Mouse (Mus musculus): ENCODE results near the gene Lrrc56. TPM values are rescaled to one million over a fixed set of nuclear protein-coding genes. Genes with fewer than 3 reads are reported as not detected.
A peak's percentile ranks its signal among the peaks of the same experiment; 100 is the strongest.

The Lrrc56 gene
- polyA plus RNA-seq, 1 experiment = 22.6 TPM

DNA sequence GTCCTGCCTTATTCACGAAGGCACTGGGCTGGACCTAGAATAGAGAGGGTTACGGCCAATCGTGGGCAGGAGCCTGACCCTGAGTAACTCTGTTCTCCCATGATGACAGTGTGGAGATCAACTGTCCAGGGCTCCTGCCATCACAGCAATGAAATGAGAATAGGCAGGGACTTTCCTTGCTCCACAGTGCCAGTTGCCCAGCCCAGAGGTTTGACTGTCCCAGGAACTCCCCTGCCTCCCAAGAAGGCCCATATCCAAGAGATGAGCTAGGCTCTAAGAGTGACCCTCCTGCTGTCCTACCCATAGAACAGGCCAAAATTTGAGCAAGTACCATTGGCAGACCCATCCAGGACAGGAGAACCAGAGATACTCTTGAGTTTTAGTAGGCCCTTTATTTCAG lies 5.2 kb upstream of the Lrrc56 start:
- Histone ChIP-seq H3K9me3 (ENCODE audit: control insufficient read depth, low read length) (no peaks in the 10 kb centered on the region), H3K36me3 (ENCODE audit: control insufficient read depth) (peaks cover 54% of the 10 kb centered on the region), H3K4me3 (replicated peaks) (no peak overlapping the region), H3K27me3 (ENCODE audit: control insufficient read depth) (no peaks in the 10 kb centered on the region), H3K4me1 (ENCODE audit: control insufficient read depth) (peaks cover 47% of the 10 kb centered on the region)
- TF ChIP-seq GATA1 (IDR thresholded peaks at IDR 0.05; ENCODE audit: low read length) (no peak), TAL1 (IDR thresholded peaks at IDR 0.05; ENCODE audit: low read length) (no peak)

DNA sequence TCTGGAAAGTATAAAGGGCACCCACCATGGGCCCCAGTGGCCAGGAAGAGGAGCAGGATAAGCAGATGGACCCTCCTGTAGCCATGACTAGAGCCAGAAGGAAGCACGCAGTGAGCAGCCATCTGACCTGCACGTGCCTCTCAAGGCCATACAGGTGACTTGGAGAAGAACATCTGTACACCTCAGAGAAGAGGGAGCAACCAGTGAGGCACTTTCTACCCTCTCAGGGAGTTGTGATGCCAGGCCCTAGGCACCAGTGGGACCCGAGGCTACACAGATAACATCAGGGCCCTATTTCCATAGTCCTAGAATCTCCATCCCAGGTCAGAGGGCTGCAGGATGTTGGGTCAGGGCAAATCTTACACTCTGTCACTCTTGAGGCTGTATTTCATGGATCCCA lies 3.7 kb upstream of the Lrrc56 start:
- no peak overlapping the region for H3K4me3 ChIP-seq (replicated peaks)
- H3K27me3 ChIP-seq (ENCODE audit: control insufficient read depth) = no peaks in the 10 kb centered on the region
- H3K4me1 ChIP-seq (ENCODE audit: control insufficient read depth) = peaks cover 60% of the 10 kb centered on the region
- no peak for TF ChIP-seq GATA1 (IDR thresholded peaks at IDR 0.05; ENCODE audit: low read length)
- no peak for TF ChIP-seq TAL1 (IDR thresholded peaks at IDR 0.05; ENCODE audit: low read length)
- no peaks in the 10 kb centered on the region for H3K9me3 ChIP-seq (ENCODE audit: control insufficient read depth, low read length)
- H3K36me3 ChIP-seq (ENCODE audit: control insufficient read depth) = peaks cover 54% of the 10 kb centered on the region

DNA sequence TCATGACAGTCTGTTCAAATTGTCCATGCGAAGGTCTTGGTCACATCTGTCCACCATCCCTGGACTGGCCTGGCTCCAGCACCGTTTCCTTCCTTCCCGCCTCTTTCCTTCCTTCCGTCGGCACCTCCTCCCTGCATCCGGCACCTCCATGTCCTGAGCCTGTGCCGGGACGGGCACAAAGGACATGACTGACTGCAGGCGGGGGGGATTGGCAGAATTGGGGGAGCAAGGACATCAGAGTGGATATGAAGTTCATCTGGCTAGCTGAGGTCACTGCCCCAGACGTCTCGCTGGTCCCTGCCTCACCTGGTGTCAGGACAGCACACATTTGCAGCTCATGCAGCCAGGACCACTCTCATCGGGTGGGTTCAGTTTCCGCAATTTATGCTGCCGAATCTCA lies 2.9 kb upstream of the Lrrc56 start:
- Histone ChIP-seq H3K4me3 (replicated peaks) (peak overlapping the region; percentile 0), H3K9me3 (ENCODE audit: control insufficient read depth, low read length) (no peaks in the 10 kb centered on the region), H3K36me3 (ENCODE audit: control insufficient read depth) (peaks cover 54% of the 10 kb centered on the region), H3K27me3 (ENCODE audit: control insufficient read depth) (no peaks in the 10 kb centered on the region), H3K4me1 (ENCODE audit: control insufficient read depth) (peaks cover 68% of the 10 kb centered on the region)
- no peak for TF ChIP-seq GATA1 (IDR thresholded peaks at IDR 0.05; ENCODE audit: low read length)
- TF ChIP-seq TAL1 (IDR thresholded peaks at IDR 0.05; ENCODE audit: low read length) = no peak

GRCm38 (mm10) chr7:141191796-141192685 lies 1.9 kb upstream of the Lrrc56 start:
- Histone ChIP-seq H3K4me3 (replicated peaks) (peak overlapping the region; percentile 78), H3K36me3 (ENCODE audit: control insufficient read depth) (peaks cover 58% of the 10 kb centered on the region), H3K4me1 (ENCODE audit: control insufficient read depth) (peaks cover 78% of the 10 kb centered on the region), H3K9me3 (ENCODE audit: control insufficient read depth, low read length) (no peaks in the 10 kb centered on the region), H3K27me3 (ENCODE audit: control insufficient read depth) (no peaks in the 10 kb centered on the region)
- no peak for TF ChIP-seq GATA1 (IDR thresholded peaks at IDR 0.05; ENCODE audit: low read length)
- TF ChIP-seq TAL1 (IDR thresholded peaks at IDR 0.05; ENCODE audit: low read length) = no peak

- H3K4me1 ChIP-seq (ENCODE audit: control insufficient read depth) = peaks cover 84% of the 10 kb centered on the region
Observed at GRCm38 (mm10) chr7:141192776-141193347, 1.1 kb upstream of the Lrrc56 start.

DNA sequence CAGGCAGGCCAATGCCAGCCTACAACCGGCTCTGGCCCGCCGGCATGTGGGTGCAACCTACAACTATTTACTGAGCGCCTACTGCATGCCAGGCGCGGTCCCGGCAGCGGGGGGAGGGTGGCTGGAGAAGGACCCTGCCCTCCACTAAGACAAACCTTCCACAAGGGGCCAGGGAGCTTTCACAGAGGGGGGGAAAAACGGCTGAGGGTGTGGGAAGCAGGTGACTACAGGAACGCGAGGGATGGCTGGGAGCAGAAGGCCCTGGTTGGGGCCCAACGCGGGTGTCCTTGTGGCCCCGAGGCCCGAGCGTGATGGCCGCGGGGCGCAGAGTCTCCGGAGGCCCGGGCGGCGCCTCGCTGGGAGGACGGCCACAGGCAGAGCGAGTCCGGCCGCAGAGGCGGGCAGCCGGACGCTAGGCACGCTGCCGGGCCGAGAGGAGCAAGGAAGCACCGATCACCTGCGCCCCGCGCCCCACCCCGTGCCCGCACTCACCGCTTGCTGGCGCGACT lies 555 bp upstream of the Lrrc56 start:
- Histone ChIP-seq H3K4me1 (ENCODE audit: control insufficient read depth) (peaks cover 86% of the 10 kb centered on the region), H3K27me3 (ENCODE audit: control insufficient read depth) (no peaks in the 10 kb centered on the region), H3K9me3 (ENCODE audit: control insufficient read depth, low read length) (no peaks in the 10 kb centered on the region), H3K4me3 (replicated peaks) (peak overlapping the region; percentile 78), H3K36me3 (ENCODE audit: control insufficient read depth) (peaks cover 64% of the 10 kb centered on the region)
- no peak for TF ChIP-seq TAL1 (IDR thresholded peaks at IDR 0.05; ENCODE audit: low read length)
- no peak for TF ChIP-seq GATA1 (IDR thresholded peaks at IDR 0.05; ENCODE audit: low read length)

More at GRCm38 (mm10) chr7:141192776-141193347, 1.1 kb upstream of the Lrrc56 start:
- Histone ChIP-seq H3K9me3 (ENCODE audit: control insufficient read depth, low read length) (no peaks in the 10 kb centered on the region), H3K36me3 (ENCODE audit: control insufficient read depth) (peaks cover 63% of the 10 kb centered on the region), H3K4me3 (replicated peaks) (peak overlapping the region; percentile 78), H3K27me3 (ENCODE audit: control insufficient read depth) (no peaks in the 10 kb centered on the region)
- TF ChIP-seq TAL1 (IDR thresholded peaks at IDR 0.05; ENCODE audit: low read length) = no peak
- no peak for TF ChIP-seq GATA1 (IDR thresholded peaks at IDR 0.05; ENCODE audit: low read length)

DNA sequence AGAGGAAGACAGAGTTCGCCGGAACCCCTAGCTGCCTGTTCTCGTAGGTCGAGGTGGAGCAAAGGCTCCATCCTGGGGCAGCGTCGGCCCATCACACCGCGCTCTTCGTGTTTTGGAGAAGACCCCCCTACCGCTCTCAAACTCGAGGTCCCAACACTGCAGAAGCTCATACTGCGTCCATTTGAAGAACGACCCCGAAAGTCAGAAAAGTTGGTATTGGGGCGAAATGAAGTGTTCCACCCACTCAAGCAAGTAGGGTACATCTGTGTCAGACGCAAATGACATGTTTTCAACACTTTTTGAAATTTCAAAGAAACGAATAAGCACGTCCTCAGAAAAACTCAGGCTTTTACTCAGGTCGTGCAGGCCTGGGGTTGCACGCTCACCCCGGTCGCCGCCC lies 452 bp downstream of the Lrrc56 start:
- Histone ChIP-seq H3K36me3 (ENCODE audit: control insufficient read depth) (peaks cover 59% of the 10 kb centered on the region), H3K4me1 (ENCODE audit: control insufficient read depth) (peaks cover 89% of the 10 kb centered on the region), H3K9me3 (ENCODE audit: control insufficient read depth, low read length) (no peaks in the 10 kb centered on the region), H3K4me3 (replicated peaks) (peak overlapping the region; percentile 78), H3K27me3 (ENCODE audit: control insufficient read depth) (no peaks in the 10 kb centered on the region)
- TF ChIP-seq TAL1 (IDR thresholded peaks at IDR 0.05; ENCODE audit: low read length) (no peak), GATA1 (IDR thresholded peaks at IDR 0.05; ENCODE audit: low read length) (no peak)

GRCm38 (mm10) chr7:141194830-141195229 lies 873 bp downstream of the Lrrc56 start:
- Histone ChIP-seq H3K4me1 (ENCODE audit: control insufficient read depth) (peaks cover 93% of the 10 kb centered on the region), H3K27me3 (ENCODE audit: control insufficient read depth) (no peaks in the 10 kb centered on the region), H3K9me3 (ENCODE audit: control insufficient read depth, low read length) (no peaks in the 10 kb centered on the region), H3K4me3 (replicated peaks) (peak overlapping the region; percentile 78), H3K36me3 (ENCODE audit: control insufficient read depth) (peaks cover 59% of the 10 kb centered on the region)
- TF ChIP-seq GATA1 (IDR thresholded peaks at IDR 0.05; ENCODE audit: low read length) (no peak), TAL1 (IDR thresholded peaks at IDR 0.05; ENCODE audit: low read length) (no peak)

DNA sequence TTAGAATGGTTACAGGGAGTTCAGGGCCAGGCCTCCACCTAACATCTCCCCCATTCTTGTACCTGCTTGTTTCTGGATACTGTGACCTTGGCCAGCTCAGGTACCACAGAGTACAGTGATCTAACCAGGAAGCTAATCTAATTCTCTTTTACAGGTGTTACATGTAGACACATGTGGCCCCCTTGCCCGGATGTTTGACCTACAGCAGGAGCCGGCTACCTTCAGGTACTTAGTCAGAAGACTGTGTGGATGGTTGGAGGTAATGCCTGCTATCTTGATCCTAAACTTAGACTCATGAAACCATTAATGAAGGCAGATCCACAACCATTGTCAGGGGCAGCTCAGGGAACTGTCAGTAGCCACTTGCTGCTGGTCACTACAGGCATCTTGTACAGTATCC lies 1.8 kb downstream of the Lrrc56 start:
- TF ChIP-seq TAL1 (IDR thresholded peaks at IDR 0.05; ENCODE audit: low read length) = no peak
- no peak for TF ChIP-seq GATA1 (IDR thresholded peaks at IDR 0.05; ENCODE audit: low read length)
- Histone ChIP-seq H3K36me3 (ENCODE audit: control insufficient read depth) (peaks cover 59% of the 10 kb centered on the region), H3K9me3 (ENCODE audit: control insufficient read depth, low read length) (no peaks in the 10 kb centered on the region), H3K4me3 (replicated peaks) (peak overlapping the region; percentile 78), H3K4me1 (ENCODE audit: control insufficient read depth) (peaks cover 95% of the 10 kb centered on the region), H3K27me3 (ENCODE audit: control insufficient read depth) (no peaks in the 10 kb centered on the region)
